Mouse (Mus musculus) liver, embryonic 11.5 days (tissue): ENCODE results near the gene Ddx5. TPM values are rescaled to one million over a fixed set of nuclear protein-coding genes. Genes with fewer than 3 reads are reported as not detected.

Experiments
- ATAC-seq: fragments of 200-750 bp; cut with Nextera tagmentation; replicated peaks from 2 replicates; pipeline ENCODE4 v1.8.0; 2017; ENCODE audit warnings: moderate number of reproducible peaks, mild to moderate bottlenecking, moderate TSS enrichment, moderate library complexity; ENCODE audit not compliant: low FRiP score
- DNase-seq: peaks from one replicate; pipeline ENCODE4 v3.0.0-alpha.2; 2017; ENCODE audit warnings: low spot score
- H3K27ac ChIP-seq: fragments of 300-500 bp; sonication (generic); 2 replicates; pipeline ENCODE4 v1.5.1; 2014; ENCODE audit warnings: mild to moderate bottlenecking, low read depth, low read length, control low read depth
- H3K27me3 ChIP-seq: fragments of 300-500 bp; sonication (generic); replicated peaks from 2 replicates; pipeline ENCODE4 v1.6.1; 2014; ENCODE audit warnings: low read length, mixed read lengths; ENCODE audit not compliant: control insufficient read depth, insufficient read depth
- H3K36me3 ChIP-seq: fragments of 300-500 bp; sonication (generic); 2 replicates; pipeline ENCODE4 v1.6.1; 2014; ENCODE audit warnings: mild to moderate bottlenecking, low read length, moderate library complexity, mixed read lengths; ENCODE audit not compliant: control insufficient read depth, insufficient read depth
- H3K4me1 ChIP-seq: fragments of 300-500 bp; sonication (generic); replicated peaks from 2 replicates; pipeline ENCODE4 v1.6.1; 2014; ENCODE audit warnings: low read length, mixed read lengths; ENCODE audit not compliant: control insufficient read depth, insufficient read depth
- H3K4me2 ChIP-seq: fragments of 300-500 bp; sonication (generic); 2 replicates; pipeline ENCODE4 v1.6.1; 2014; ENCODE audit warnings: mild to moderate bottlenecking, control low read depth, moderate library complexity
- H3K4me3 ChIP-seq: fragments of 300-500 bp; sonication (generic); 2 replicates; pipeline ENCODE4 v1.5.1; 2014; ENCODE audit warnings: low read depth, low read length, control low read depth
- H3K9ac ChIP-seq: fragments of 300-500 bp; sonication (generic); 2 replicates; pipeline ENCODE4 v1.6.1; 2014; ENCODE audit warnings: low read depth, low read length, control low read depth
- H3K9me3 ChIP-seq: fragments of 300-500 bp; sonication (generic); 2 replicates; pipeline ENCODE4 v1.6.1; 2016; ENCODE audit warnings: low read length, inconsistent platforms, mixed read lengths; ENCODE audit not compliant: control insufficient read depth
- WGBS: fragments of 180-500 bp; shearing (Covaris S2); extraction: QIAGEN DNeasy Blood & Tissue Kit; methylation state at CpG from one replicate; pipeline ENCODE4 v1.1.7; 2014; 5-methylcytosine and 5-hydroxymethylcytosine counted together
- microRNA-seq: library from miRNA; unstranded; fragments of <30 nt; microRNA quantifications from one replicate; pipeline ENCODE4, GENCODE M21; 2017; ENCODE audit warnings: borderline number of aligned reads
- polyA plus RNA-seq: library from polyadenylated mRNA; unstranded; fragments of >200 nt; fragmentation: Nextera tagmentation; extraction: Ambion mirVana; gene quantifications from 2 replicates; pipeline ENCODE4 v1.2.1, GENCODE M21; 2014

Ddx5 gene
- polyA plus RNA-seq, 1 experiment from 2014 or later: 288 TPM

- no peak for DNase-seq
- 63% methylated on average over 4 of the region's 4 CpGs for WGBS
- H3K9ac ChIP-seq: no peak overlapping the region
Measured at GRCm38 (mm10) chr11:106730714-106731113, 58.3 kb downstream of the Ddx5 start.

More at GRCm38 (mm10) chr11:106730714-106731113, 58.3 kb downstream of the Ddx5 start:
- Histone ChIP-seq H3K4me2 (no peak overlapping the region), H3K36me3 (no peaks in the 10 kb centered on the region), H3K4me1 (peaks cover 11% of the 10 kb centered on the region), H3K27ac (no peak overlapping the region), H3K4me3 (no peak overlapping the region), H3K9me3 (0 out of 2 replicates have a peak, but pooled peaks cover 2% of the 10 kb centered on the region), H3K27me3 (no peaks in the 10 kb centered on the region)
- no peak for ATAC-seq

Small RNA genes lying within 50 kb of the gene (microRNA-seq; reads per million reads assigned to microRNA genes)
- not detected for gene Gm25994
- gene Mir3064: 12.7 reads per million, percentile 25 among the genes with 10 or more reads in this experiment

Other genes with a start within 250 kb of the Ddx5 start
- 13.4 and 15.9 TPM in 2 replicates for gene Tex2, start 175.8 kb downstream of the Ddx5 start, polyA plus RNA-seq
- 17.8 and 18.0 TPM in 2 replicates for gene Pecam1, start 38.6 kb downstream of the Ddx5 start, polyA plus RNA-seq
- gene Milr1, start 38.0 kb downstream of the Ddx5 start, polyA plus RNA-seq: 2.3 and 2.4 TPM in 2 replicates
- gene Polg2, start 9.6 kb downstream of the Ddx5 start, polyA plus RNA-seq: 9.3 and 10.9 TPM in 2 replicates
- 18.6 and 21.1 TPM in 2 replicates for gene Cep95, start 67 bp upstream of the Ddx5 start, polyA plus RNA-seq
- gene Smurf2, start 131.5 kb upstream of the Ddx5 start, polyA plus RNA-seq: 8.7 and 9.6 TPM in 2 replicates
- 448 and 517 TPM in 2 replicates for gene Kpna2, start 210.4 kb upstream of the Ddx5 start, polyA plus RNA-seq
- gene 1810010H24Rik, start 236.5 kb upstream of the Ddx5 start, polyA plus RNA-seq: 1.9 and 2.1 TPM in 2 replicates